Mouse (Mus musculus) testis, postnatal 10 days (tissue): ENCODE data around the gene Cfdp1.
A peak's percentile ranks its signal among the peaks of the same experiment; 100 is the strongest.

Experiments used
- DNase-seq: peaks from one replicate; pipeline ENCODE4 v3.0.0; 2021; ENCODE audit warnings: low spot score

Cfdp1 gene

GRCm38 (mm10) chr8:111853861-111854501, at the start of gene Cfdp1:
TSS of gene Cfdp1 (minus strand) at chr8:111854291.
- peak; percentile 95 for DNase-seq

GRCm38 (mm10) chr8:111902080-111902479, 48.0 kb upstream of the Cfdp1 start:
- DNase-seq = no peak

- no peak for DNase-seq
Observed at GRCm38 (mm10) chr8:111898586-111898985, 44.5 kb upstream of the Cfdp1 start.

GRCm38 (mm10) chr8:111894955-111895354, 40.9 kb upstream of the Cfdp1 start:
- no peak for DNase-seq

GRCm38 (mm10) chr8:111892615-111893014, 38.5 kb upstream of the Cfdp1 start:
- no peak for DNase-seq

- no peak for DNase-seq
Observed at GRCm38 (mm10) chr8:111891983-111892382, 37.9 kb upstream of the Cfdp1 start.

GRCm38 (mm10) chr8:111890911-111891303, 36.8 kb upstream of the Cfdp1 start:
- no peak for DNase-seq

GRCm38 (mm10) chr8:111889931-111890910, 36.1 kb upstream of the Cfdp1 start:
- DNase-seq = no peak

GRCm38 (mm10) chr8:111888091-111888650, 34.1 kb upstream of the Cfdp1 start:
- DNase-seq = peak; percentile 67

- DNase-seq = no peak
Observed at GRCm38 (mm10) chr8:111887479-111887878, 33.4 kb upstream of the Cfdp1 start.

- no peak for DNase-seq
Observed at GRCm38 (mm10) chr8:111883615-111884014, 29.5 kb upstream of the Cfdp1 start.

- peak; percentile 66 for DNase-seq
Observed at GRCm38 (mm10) chr8:111881591-111881990, 27.5 kb upstream of the Cfdp1 start.

GRCm38 (mm10) chr8:111877711-111878110, 23.6 kb upstream of the Cfdp1 start:
- no peak for DNase-seq

- peak; percentile 99 for DNase-seq
Observed at GRCm38 (mm10) chr8:111876355-111876948, 22.4 kb upstream of the Cfdp1 start, which contains the start of gene Tmem170. TSS of gene Tmem170 (minus strand) at chr8:111876750.

- DNase-seq = no peak
Observed at GRCm38 (mm10) chr8:111875758-111876157, 21.7 kb upstream of the Cfdp1 start.

GRCm38 (mm10) chr8:111871278-111871677, 17.2 kb upstream of the Cfdp1 start:
- DNase-seq = no peak

GRCm38 (mm10) chr8:111870379-111870778, 16.3 kb upstream of the Cfdp1 start:
- DNase-seq = no peak

GRCm38 (mm10) chr8:111868664-111869063, 14.6 kb upstream of the Cfdp1 start:
- DNase-seq = no peak

- DNase-seq = no peak
Observed at GRCm38 (mm10) chr8:111865857-111866256, 11.8 kb upstream of the Cfdp1 start.

- no peak for DNase-seq
Observed at GRCm38 (mm10) chr8:111865130-111865852, 11.2 kb upstream of the Cfdp1 start.

GRCm38 (mm10) chr8:111864648-111865047, 10.6 kb upstream of the Cfdp1 start:
- DNase-seq = no peak

GRCm38 (mm10) chr8:111863280-111863679, 9.2 kb upstream of the Cfdp1 start:
- DNase-seq = no peak
